Mouse (Mus musculus): ENCODE measurements around the gene Farp1. TPM values are rescaled to one million over a fixed set of nuclear protein-coding genes. Genes with fewer than 3 reads are reported as not detected.

Farp1 gene
- polyA plus RNA-seq, 1 experiment = 42.6 TPM

GRCm38 (mm10) chr14:121310325-121311080 lies 275.5 kb downstream of the Farp1 start:
- Histone ChIP-seq H3K4me3 (ENCODE audit: insufficient read depth, poor library complexity, severe bottlenecking) (no peak overlapping the region), H3K27me3 (ENCODE audit: control insufficient read depth, insufficient read depth, insufficient read length) (no peaks in the 10 kb centered on the region), H3ac (ENCODE audit: control insufficient read depth, insufficient read length, low read depth) (no peak overlapping the region), H3K36me3 (ENCODE audit: control insufficient read depth, insufficient read depth) (peaks cover 11% of the 10 kb centered on the region), H3K79me3 (ENCODE audit: low read depth) (peaks cover 78% of the 10 kb centered on the region), H3K79me2 (ENCODE audit: control insufficient read depth, insufficient read depth) (peaks cover 97% of the 10 kb centered on the region)
- TF ChIP-seq CTCF (IDR thresholded peaks at IDR 0.05; ENCODE audit: control insufficient read depth, insufficient read depth, insufficient read length) (no peak), MAX (IDR thresholded peaks at IDR 0.05) (no peak), CEBPB (IDR thresholded peaks at IDR 0.05; ENCODE audit: low read depth) (no peak), FOSL1 (IDR thresholded peaks at IDR 0.05; ENCODE audit: insufficient read depth, low read length, poor library complexity, severe bottlenecking) (no peak), USF1 (IDR thresholded peaks at IDR 0.05; ENCODE audit: low read depth) (no peak), MYOD1 (IDR thresholded peaks at IDR 0.05; ENCODE audit: control insufficient read depth, insufficient read length, low read depth) (no peak), MYOG (IDR thresholded peaks at IDR 0.05; ENCODE audit: control insufficient read depth, extremely low read depth, insufficient read length) (no peak)

- TF ChIP-seq MAX (IDR thresholded peaks at IDR 0.05) (no peak), MYOD1 (IDR thresholded peaks at IDR 0.05; ENCODE audit: control insufficient read depth, insufficient read length, low read depth) (no peak)
- Histone ChIP-seq H3K79me2 (ENCODE audit: control insufficient read depth, insufficient read depth) (peaks cover 98% of the 10 kb centered on the region), H3K27me3 (ENCODE audit: control insufficient read depth, insufficient read depth, insufficient read length) (no peaks in the 10 kb centered on the region), H3K79me3 (ENCODE audit: low read depth) (peaks cover 83% of the 10 kb centered on the region), H3K36me3 (ENCODE audit: control insufficient read depth, insufficient read depth) (peaks cover 11% of the 10 kb centered on the region), H3ac (ENCODE audit: control insufficient read depth, insufficient read length, low read depth) (no peak overlapping the region), H3K4me3 (ENCODE audit: insufficient read depth, poor library complexity, severe bottlenecking) (no peak overlapping the region)
These were observed 276.1 kb downstream of the Farp1 start for GRCm38 (mm10) chr14:121311083-121311482.

DNA sequence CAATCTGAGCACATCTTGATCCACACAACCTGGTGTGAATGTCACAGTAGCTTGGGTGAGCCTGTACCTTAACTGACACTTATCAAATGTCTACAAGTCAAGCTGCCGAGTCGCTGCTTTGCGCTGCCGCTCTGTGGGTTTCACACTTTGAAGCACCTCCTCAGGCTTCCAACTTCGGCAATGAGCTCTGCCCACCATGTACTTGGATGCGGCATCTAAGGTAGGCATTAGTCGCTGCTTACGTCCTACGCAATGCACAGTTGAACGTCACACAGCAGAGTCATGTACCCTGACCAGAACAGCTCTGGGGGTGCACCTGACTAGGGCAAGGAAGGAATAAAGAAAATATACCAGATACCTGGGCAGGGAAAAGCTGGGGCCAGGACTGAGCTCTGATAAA lies 278.3 kb downstream of the Farp1 start:
- TF ChIP-seq FOSL1 (IDR thresholded peaks at IDR 0.05; ENCODE audit: insufficient read depth, low read length, poor library complexity, severe bottlenecking) = no peak
- Histone ChIP-seq H3K79me2 (ENCODE audit: control insufficient read depth, insufficient read depth) (peaks cover 100% of the 10 kb centered on the region), H3K79me3 (ENCODE audit: low read depth) (peaks cover 94% of the 10 kb centered on the region), H3K27me3 (ENCODE audit: control insufficient read depth, insufficient read depth, insufficient read length) (no peaks in the 10 kb centered on the region), H3K4me3 (ENCODE audit: insufficient read depth, poor library complexity, severe bottlenecking) (no peak overlapping the region), H3ac (ENCODE audit: control insufficient read depth, insufficient read length, low read depth) (no peak overlapping the region), H3K36me3 (ENCODE audit: control insufficient read depth, insufficient read depth) (peaks cover 5% of the 10 kb centered on the region)

DNA sequence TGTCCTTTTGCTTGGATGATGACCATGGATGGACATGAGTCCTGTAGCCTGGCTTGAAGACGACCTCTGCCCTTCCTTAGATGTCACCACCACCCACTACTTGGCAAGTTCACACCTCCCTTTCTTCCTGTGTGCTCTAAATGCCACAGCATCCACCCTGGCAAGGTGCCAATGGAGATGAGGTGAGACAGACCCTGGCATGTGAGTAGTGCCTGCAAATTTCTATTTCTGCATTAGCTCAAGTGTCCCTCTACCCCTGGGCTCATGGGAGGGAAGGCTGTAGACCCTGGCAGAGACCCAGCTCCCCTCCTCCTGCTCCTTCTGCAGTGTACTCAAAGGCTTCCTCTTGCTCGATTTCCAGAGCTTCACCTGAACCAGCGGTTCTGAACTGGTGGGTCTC lies 279.9 kb downstream of the Farp1 start:
- H3K79me3 ChIP-seq (ENCODE audit: low read depth) = peaks cover 93% of the 10 kb centered on the region
- no peaks in the 10 kb centered on the region for H3K27me3 ChIP-seq (ENCODE audit: control insufficient read depth, insufficient read depth, insufficient read length)
- no peak overlapping the region for H3K4me3 ChIP-seq (ENCODE audit: insufficient read depth, poor library complexity, severe bottlenecking)
- no peak for TF ChIP-seq MYOG (IDR thresholded peaks at IDR 0.05; ENCODE audit: control insufficient read depth, extremely low read depth, insufficient read length)
- no peak for TF ChIP-seq USF1 (IDR thresholded peaks at IDR 0.05; ENCODE audit: low read depth)
- TF ChIP-seq CTCF (IDR thresholded peaks at IDR 0.05; ENCODE audit: control insufficient read depth, insufficient read depth, insufficient read length) = no peak
- no peak for TF ChIP-seq FOSL1 (IDR thresholded peaks at IDR 0.05; ENCODE audit: insufficient read depth, low read length, poor library complexity, severe bottlenecking)
- no peak for TF ChIP-seq MAX (IDR thresholded peaks at IDR 0.05)
- TF ChIP-seq MYOD1 (IDR thresholded peaks at IDR 0.05; ENCODE audit: control insufficient read depth, insufficient read length, low read depth) = no peak
- TF ChIP-seq CEBPB (IDR thresholded peaks at IDR 0.05; ENCODE audit: low read depth) = no peak
- H3K36me3 ChIP-seq (ENCODE audit: control insufficient read depth, insufficient read depth) = peaks cover 5% of the 10 kb centered on the region
- H3K79me2 ChIP-seq (ENCODE audit: control insufficient read depth, insufficient read depth) = peaks cover 100% of the 10 kb centered on the region
- no peak overlapping the region for H3ac ChIP-seq (ENCODE audit: control insufficient read depth, insufficient read length, low read depth)

DNA sequence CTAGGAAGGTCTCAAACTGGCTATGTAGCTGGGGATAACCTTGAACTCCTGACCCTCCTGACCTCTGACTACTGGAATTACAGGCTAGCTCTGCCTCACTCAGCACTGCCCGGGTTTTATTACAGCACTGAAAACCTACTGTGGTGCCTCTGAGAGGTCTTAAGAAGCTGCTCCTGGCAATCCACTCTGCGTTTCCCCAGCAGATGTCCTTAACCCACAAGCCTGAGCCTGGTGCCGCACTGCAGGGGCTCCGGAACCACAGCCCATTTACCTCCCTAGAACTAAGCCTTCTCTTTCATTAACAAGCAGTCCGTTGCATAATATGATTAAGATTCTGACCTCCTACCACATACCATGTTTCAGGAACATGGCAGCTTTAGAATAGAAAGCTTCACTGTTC lies 281.1 kb downstream of the Farp1 start:
- Histone ChIP-seq H3K27me3 (ENCODE audit: control insufficient read depth, insufficient read depth, insufficient read length) (no peaks in the 10 kb centered on the region), H3K36me3 (ENCODE audit: control insufficient read depth, insufficient read depth) (peaks cover 5% of the 10 kb centered on the region), H3K79me3 (ENCODE audit: low read depth) (peaks cover 92% of the 10 kb centered on the region), H3K79me2 (ENCODE audit: control insufficient read depth, insufficient read depth) (peaks cover 100% of the 10 kb centered on the region), H3ac (ENCODE audit: control insufficient read depth, insufficient read length, low read depth) (no peak overlapping the region), H3K4me3 (ENCODE audit: insufficient read depth, poor library complexity, severe bottlenecking) (no peak overlapping the region)
- TF ChIP-seq USF1 (IDR thresholded peaks at IDR 0.05; ENCODE audit: low read depth) = no peak
- TF ChIP-seq FOSL1 (IDR thresholded peaks at IDR 0.05; ENCODE audit: insufficient read depth, low read length, poor library complexity, severe bottlenecking) = no peak
- TF ChIP-seq CEBPB (IDR thresholded peaks at IDR 0.05; ENCODE audit: low read depth) = no peak
- no peak for TF ChIP-seq MYOG (IDR thresholded peaks at IDR 0.05; ENCODE audit: control insufficient read depth, extremely low read depth, insufficient read length)
- TF ChIP-seq MYOD1 (IDR thresholded peaks at IDR 0.05; ENCODE audit: control insufficient read depth, insufficient read length, low read depth) = no peak
- TF ChIP-seq CTCF (IDR thresholded peaks at IDR 0.05; ENCODE audit: control insufficient read depth, insufficient read depth, insufficient read length) = no peak
- no peak for TF ChIP-seq MAX (IDR thresholded peaks at IDR 0.05)

DNA sequence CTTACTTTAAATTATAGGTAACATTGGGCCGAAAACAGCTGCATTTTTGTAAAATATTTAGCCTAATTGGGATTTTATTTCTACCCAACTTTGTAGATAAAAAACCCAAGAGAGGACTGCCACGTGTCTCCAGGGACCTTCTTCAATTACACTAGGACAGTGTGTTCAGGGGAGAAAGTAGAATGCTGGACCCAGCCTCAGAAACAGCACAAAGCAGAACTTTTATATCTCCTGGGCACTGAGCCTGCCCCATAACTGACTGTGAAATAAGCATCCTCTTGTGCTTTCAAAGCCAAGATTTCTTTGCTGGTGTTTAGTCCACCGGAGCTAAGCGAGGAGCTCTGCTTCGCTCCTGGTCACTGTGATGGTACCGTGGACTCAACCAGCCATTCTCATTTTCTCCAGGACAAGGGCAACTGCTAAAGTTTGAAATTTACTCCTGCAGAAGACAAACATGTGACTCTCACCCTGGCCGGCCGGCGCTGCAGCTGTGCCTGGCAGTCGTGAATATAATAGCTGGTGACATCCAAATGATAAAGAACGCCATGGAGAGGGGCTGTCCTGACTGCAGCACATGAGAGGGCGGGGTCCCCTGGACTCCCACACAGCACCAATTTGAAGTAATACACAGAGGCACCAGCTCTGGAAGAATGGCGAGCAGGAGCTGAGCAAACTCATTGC lies 281.8 kb downstream of the Farp1 start:
- Histone ChIP-seq H3K79me2 (ENCODE audit: control insufficient read depth, insufficient read depth) (peaks cover 100% of the 10 kb centered on the region), H3ac (ENCODE audit: control insufficient read depth, insufficient read length, low read depth) (no peak overlapping the region), H3K4me3 (ENCODE audit: insufficient read depth, poor library complexity, severe bottlenecking) (no peak overlapping the region), H3K36me3 (ENCODE audit: control insufficient read depth, insufficient read depth) (peaks cover 5% of the 10 kb centered on the region), H3K27me3 (ENCODE audit: control insufficient read depth, insufficient read depth, insufficient read length) (no peaks in the 10 kb centered on the region), H3K79me3 (ENCODE audit: low read depth) (peaks cover 92% of the 10 kb centered on the region)
- no peak for TF ChIP-seq CTCF (IDR thresholded peaks at IDR 0.05; ENCODE audit: control insufficient read depth, insufficient read depth, insufficient read length)
- no peak for TF ChIP-seq MYOD1 (IDR thresholded peaks at IDR 0.05; ENCODE audit: control insufficient read depth, insufficient read length, low read depth)
- no peak for TF ChIP-seq MAX (IDR thresholded peaks at IDR 0.05)
- no peak for TF ChIP-seq MYOG (IDR thresholded peaks at IDR 0.05; ENCODE audit: control insufficient read depth, extremely low read depth, insufficient read length)
- TF ChIP-seq FOSL1 (IDR thresholded peaks at IDR 0.05; ENCODE audit: insufficient read depth, low read length, poor library complexity, severe bottlenecking) = no peak
- no peak for TF ChIP-seq USF1 (IDR thresholded peaks at IDR 0.05; ENCODE audit: low read depth)
- no peak for TF ChIP-seq CEBPB (IDR thresholded peaks at IDR 0.05; ENCODE audit: low read depth)
